Mouse (Mus musculus): ENCODE results near the gene Car12.
A peak's percentile ranks its signal among the peaks of the same experiment; 100 is the strongest.

Car12 gene

GRCm38 (mm10) chr9:66714022-66714515 is 583 bp downstream of the Car12 start:
- DNase-seq: no peak

DNA sequence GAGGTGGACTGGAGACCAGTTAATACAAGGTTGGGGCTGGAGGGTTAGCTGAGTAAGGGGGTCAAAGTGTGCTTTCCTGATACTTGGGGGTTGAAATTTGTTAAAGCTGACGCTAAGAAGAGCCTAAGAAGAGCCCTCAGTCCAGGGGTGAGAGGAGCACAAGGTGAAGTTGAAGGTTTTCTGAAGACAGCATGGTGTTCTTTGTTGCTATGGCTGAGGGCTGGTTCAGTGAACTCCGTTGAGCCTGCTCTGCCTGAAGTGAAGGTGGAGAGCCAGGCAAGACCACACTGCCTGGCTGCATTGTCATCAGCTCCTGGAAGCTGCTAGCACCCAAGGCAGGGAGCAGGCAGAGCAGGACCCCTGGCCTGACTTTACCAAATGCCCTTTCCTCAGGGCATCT is 1.9 kb downstream of the Car12 start:
- DNase-seq: no peak

DNA sequence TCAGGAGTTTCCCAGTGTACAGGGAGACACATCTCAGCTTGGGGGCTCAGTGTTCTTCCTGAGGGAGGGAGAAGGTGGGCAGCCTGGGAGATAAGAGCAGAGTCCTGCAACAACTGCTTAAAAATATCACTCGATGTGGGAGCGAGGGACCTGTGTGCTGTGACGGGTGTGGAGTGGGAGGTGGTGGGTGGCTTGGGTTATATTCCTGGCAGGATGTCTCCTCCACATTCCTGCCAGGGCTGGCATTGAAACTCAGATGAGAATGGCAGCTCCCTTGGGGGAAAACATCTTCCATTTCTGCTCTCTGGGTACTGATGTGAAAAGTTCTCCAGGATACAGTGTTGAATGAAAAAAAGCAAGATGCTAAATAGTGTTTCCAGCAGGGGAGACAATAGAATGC is 3.0 kb downstream of the Car12 start:
- DNase-seq: no peak

- no peak for DNase-seq
Observed at GRCm38 (mm10) chr9:66720686-66721450, 7.4 kb downstream of the Car12 start.

DNA sequence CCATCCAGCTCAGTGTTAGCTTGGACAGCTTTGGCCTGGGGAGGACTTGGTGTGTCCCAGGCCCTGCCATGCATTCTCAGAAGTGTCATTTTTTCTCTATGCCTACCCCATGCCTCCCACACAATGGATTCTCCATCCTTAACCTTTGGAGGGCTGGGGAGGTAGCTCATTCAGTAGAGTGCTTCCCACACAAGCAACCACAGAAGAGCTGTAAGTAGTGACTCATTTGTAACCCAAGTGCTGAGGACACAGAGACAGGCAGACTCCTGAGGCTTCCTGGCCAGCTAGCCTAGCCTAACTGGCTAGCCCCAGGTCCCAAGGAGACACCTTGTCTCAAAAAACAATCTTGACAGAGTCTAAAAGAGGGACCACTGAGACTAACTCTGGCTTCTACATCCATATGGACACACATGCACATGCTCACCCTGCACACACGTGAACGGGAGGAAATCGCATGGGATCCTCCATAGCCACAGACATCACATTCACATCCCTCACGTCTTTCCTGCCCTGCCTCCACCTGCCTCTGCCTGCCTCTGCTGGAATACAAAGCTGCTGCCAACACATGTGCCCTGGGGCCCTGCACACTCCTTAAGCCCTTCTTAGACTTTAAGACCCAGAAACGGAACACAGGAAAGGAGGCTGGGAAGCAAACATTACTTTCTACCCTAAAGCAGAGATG is 8.8 kb downstream of the Car12 start:
- no peak for DNase-seq

- no peak for DNase-seq
Observed at GRCm38 (mm10) chr9:66722869-66723272, 9.4 kb downstream of the Car12 start.

DNA sequence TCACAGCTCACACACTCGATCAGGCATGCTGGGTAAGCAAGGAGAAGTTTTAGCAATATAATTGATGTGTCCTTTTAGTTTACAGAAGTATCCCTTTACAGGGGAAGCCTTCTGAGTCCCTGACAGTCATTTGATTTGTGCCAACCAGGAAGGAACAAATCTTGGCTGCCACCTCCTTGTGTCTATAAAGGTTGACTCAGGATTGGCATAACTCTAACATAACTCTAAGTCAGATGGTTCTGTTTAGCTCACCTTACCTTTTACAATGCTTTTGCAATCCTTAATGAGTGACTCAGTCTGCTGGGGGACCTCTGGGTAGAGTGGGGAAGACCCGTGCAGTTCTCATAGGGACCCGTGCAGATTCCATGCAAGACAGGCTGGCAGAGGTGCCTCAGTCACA is 12.1 kb downstream of the Car12 start:
- no peak for DNase-seq

DNA sequence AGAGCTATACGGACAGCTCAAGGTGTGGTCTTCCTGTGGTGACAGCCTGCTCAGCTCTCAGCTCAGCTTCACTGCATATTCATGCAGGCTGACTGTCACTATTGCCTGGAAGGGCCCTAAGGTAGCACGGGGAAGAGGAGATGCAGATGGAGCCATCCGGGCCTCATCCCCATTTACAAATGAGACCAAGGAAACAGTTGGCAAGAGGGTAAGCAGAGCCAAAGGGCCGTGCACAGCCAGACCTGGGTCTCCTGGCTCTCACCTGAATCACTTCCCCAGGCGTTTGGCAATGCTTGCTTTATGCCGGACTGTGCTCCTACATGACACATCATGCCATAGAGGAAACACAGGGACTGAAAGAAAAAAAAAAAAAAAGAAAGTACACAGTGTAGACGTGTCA is 13.8 kb downstream of the Car12 start:
- peak; percentile 80 for DNase-seq

DNA sequence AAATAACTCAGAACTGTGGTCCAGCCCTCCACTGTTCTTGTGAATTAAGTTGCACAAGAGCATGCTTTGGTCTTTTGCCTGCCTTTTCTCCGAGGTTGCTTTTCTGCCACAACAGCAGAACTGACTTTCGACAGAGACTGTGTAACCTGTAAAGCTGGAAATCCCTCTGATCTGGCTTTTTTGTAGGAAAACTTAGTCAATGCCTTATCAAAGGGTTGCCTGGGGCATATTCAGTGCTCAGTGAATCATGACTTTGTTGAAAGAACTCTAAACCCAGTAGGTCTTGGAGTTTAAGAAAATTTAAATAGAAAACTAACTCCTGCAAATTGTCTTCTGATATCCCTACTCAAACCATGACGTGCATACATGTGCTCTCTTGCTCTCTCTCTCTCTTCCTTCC is 17.1 kb downstream of the Car12 start:
- DNase-seq: no peak

GRCm38 (mm10) chr9:66731284-66731683 is 17.8 kb downstream of the Car12 start:
- DNase-seq: no peak

GRCm38 (mm10) chr9:66732791-66733691 is 19.6 kb downstream of the Car12 start:
- peak; percentile 94 for DNase-seq

- DNase-seq: no peak
Observed at GRCm38 (mm10) chr9:66734568-66734967, 21.1 kb downstream of the Car12 start.

GRCm38 (mm10) chr9:66735122-66735521 is 21.6 kb downstream of the Car12 start:
- DNase-seq: no peak

- no peak for DNase-seq
Observed at GRCm38 (mm10) chr9:66736016-66736415, 22.5 kb downstream of the Car12 start.

- no peak for DNase-seq
Observed at GRCm38 (mm10) chr9:66736551-66736950, 23.1 kb downstream of the Car12 start.

- no peak for DNase-seq
Observed at GRCm38 (mm10) chr9:66739516-66739915, 26.0 kb downstream of the Car12 start.

- no peak for DNase-seq
Observed at GRCm38 (mm10) chr9:66744531-66744930, 31.0 kb downstream of the Car12 start.

GRCm38 (mm10) chr9:66748390-66748789 is 34.9 kb downstream of the Car12 start:
- no peak for DNase-seq

DNA sequence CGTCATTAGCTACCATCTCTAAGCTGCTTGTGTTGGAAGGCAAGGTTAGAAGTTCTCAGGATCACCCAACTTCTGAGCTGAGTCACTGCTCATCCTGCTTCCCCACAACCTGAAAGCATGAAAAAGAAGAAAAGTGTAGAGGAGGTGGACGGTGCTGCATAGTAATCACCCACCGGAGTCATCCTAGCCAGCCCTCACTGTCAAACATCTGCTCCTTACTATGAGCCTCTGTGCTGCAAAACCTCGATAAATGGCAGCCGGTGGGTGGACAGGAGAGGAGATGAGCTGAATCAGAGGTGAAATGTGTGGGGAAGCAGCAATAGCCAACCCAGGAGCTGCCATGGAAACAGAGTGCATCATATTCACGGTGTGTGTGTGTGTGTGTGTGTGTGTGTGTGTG is 39.4 kb downstream of the Car12 start:
- no peak for DNase-seq

DNA sequence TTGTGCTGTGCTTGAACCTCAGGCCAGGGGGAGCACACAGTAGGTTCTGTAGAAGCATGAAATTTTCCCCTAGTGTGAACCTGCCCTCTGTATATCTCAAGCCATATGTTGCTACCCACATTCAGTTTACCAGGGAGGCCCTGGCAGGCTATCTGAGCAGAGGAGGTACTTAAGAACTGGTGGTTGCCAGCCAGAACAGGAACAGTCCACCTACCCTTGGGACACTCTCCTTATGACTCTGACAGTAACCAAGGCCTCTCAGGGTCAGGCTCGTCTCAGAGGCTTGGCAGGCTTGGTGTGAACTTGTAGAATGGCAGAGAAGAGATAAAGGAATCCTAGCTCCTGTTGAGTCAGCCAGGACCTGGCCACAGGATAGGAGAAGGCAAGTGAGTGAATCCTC is 47.5 kb downstream of the Car12 start:
- DNase-seq: no peak

GRCm38 (mm10) chr9:66768721-66769120 is 55.2 kb downstream of the Car12 start:
- DNase-seq: no peak

DNA sequence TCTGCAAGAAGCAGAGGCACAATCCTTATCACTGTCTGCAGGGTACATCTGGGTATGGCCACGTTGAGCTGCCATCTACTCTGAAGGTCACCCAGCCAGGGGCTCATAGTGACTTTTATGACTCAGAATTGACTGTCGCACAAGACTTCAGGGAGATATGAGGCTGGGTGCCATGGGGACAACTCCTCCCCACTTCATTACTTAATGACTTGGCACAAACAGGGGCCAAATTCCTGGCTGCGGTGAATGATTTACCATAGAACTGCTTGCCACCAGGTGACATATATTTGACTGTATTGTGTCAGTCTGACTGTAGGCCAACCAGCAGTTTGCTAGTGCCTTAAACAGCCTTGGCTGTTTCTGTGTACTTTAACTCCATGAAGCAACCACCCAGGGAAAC is 55.8 kb downstream of the Car12 start:
- no peak for DNase-seq

- no peak for DNase-seq
Observed at GRCm38 (mm10) chr9:66770701-66771100, 57.2 kb downstream of the Car12 start.
